Mouse (Mus musculus) hindbrain, embryonic 14.5 days (tissue): ENCODE results near the gene Gm6509. TPM values are rescaled to one million over a fixed set of nuclear protein-coding genes. Genes with fewer than 3 reads are reported as not detected.
"Not testable (repeated sequence)": the region's sequence is repeated elsewhere in the genome, so short reads cannot be mapped to it uniquely, and the experiment has no call there.

Experiments
- ATAC-seq: fragments of 200-750 bp; cut with Nextera tagmentation; 2 replicates; pipeline ENCODE4 v1.8.0; 2017; ENCODE audit warnings: moderate number of reproducible peaks, mild to moderate bottlenecking, moderate TSS enrichment, moderate library complexity; ENCODE audit not compliant: low FRiP score
- DNase-seq: peaks from one replicate; pipeline ENCODE4 v3.0.0-alpha.2; 2015; ENCODE audit warnings: low spot score
- H3K27ac ChIP-seq: fragments of 300-500 bp; sonication (generic); 2 replicates; pipeline ENCODE4 v1.5.1; 2014; ENCODE audit warnings: mild to moderate bottlenecking, moderate library complexity
- H3K27me3 ChIP-seq: fragments of 300-500 bp; sonication (generic); 2 replicates; pipeline ENCODE4 v1.6.1; 2014; ENCODE audit warnings: mild to moderate bottlenecking, low read length, mixed read lengths; ENCODE audit not compliant: control insufficient read depth, insufficient read depth
- H3K36me3 ChIP-seq: fragments of 300-500 bp; sonication (generic); replicated peaks from 2 replicates; pipeline ENCODE4 v1.6.1; 2014; ENCODE audit not compliant: control insufficient read depth, insufficient read depth
- H3K4me1 ChIP-seq: fragments of 300-500 bp; sonication (generic); replicated peaks from 2 replicates; pipeline ENCODE4 v1.6.1; 2014; ENCODE audit warnings: antibody characterized with exemption, low read length, mixed read lengths; ENCODE audit not compliant: control insufficient read depth, insufficient read depth
- H3K4me2 ChIP-seq: fragments of 300-500 bp; sonication (generic); replicated peaks from 2 replicates; pipeline ENCODE4 v1.6.1; 2014; ENCODE audit warnings: mild to moderate bottlenecking, moderate library complexity
- H3K4me3 ChIP-seq: fragments of 300-500 bp; sonication (generic); replicated peaks from 2 replicates; pipeline ENCODE4 v1.5.1; 2014; ENCODE audit warnings: mild to moderate bottlenecking, low read length
- H3K9ac ChIP-seq: fragments of 300-500 bp; sonication (generic); 2 replicates; pipeline ENCODE4 v1.6.1; 2014
- H3K9me3 ChIP-seq: fragments of 300-500 bp; sonication (generic); 2 replicates; pipeline ENCODE4 v1.6.1; 2016; ENCODE audit warnings: low read length; ENCODE audit not compliant: control insufficient read depth
- WGBS: fragments of 180-500 bp; shearing (Covaris S2); extraction: QIAGEN DNeasy Blood & Tissue Kit; methylation state at CpG from one replicate; pipeline ENCODE4 v1.1.7; 2014; 5-methylcytosine and 5-hydroxymethylcytosine counted together
- polyA plus RNA-seq: library from polyadenylated mRNA; unstranded; fragments of >200 nt; fragmentation: Nextera tagmentation; extraction: Ambion mirVana; gene quantifications from 2 replicates; pipeline ENCODE4 v1.2.1, GENCODE M21; 2014

Gm6509 gene
- not detected in 2 replicates for polyA plus RNA-seq

DNA sequence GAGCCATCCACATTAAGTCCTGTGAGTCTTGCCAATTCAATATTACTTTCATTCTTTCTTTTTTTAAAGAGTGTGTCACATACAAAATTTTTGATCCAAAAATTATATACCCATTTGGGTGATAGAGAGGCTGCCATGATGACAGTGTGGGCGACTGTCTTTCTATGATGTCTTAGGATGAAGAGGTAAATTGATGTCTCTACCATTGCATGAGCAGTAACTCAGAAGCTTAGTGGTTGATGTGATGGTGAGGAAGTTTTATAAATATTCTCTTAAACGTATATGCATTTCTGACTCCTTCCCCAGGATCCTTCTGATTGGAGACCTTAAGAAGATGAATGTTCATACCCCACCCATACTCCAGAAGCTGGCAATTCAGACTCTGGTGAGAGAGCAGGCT is at the start of gene Gm6509:
Gene Gm6509 (plus strand): TSS at position 301 of the 400 bp plus-strand sequence.
- H3K4me3 ChIP-seq, H3K9ac ChIP-seq, H3K27me3 ChIP-seq, H3K36me3 ChIP-seq, H3K27ac ChIP-seq, H3K9me3 ChIP-seq, H3K4me1 ChIP-seq, ATAC-seq, H3K4me2 ChIP-seq, DNase-seq: not testable (repeated sequence)
- WGBS, result no CpG with 5 or more reads among the region's 2 CpGs

DNA sequence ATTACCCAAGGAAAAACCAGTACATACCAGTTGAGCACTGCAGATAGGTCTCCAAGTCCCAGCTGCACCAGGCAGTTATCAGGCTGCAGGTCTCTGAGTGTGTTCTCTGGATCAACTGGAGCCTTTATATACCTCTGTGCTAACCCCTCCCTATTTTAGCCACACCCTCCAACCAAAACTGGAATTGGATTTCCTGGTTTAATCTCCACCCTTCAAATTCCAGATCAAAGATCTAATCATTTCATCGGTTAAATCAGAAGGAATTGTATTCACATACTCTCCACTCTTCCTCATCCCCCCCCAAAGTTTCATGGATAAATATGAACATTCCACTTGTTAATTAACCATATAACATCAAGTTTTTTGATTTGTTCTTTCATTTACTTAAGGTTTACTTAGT is 7.5 kb upstream of the Gm6509 start, which contains the start of gene Gm3147:
Gene Gm3147 (minus strand): TSS at position 101 of the 400 bp plus-strand sequence.
- H3K9ac ChIP-seq, H3K36me3 ChIP-seq, ATAC-seq, H3K27ac ChIP-seq, H3K4me3 ChIP-seq, H3K4me1 ChIP-seq, H3K4me2 ChIP-seq, DNase-seq, H3K9me3 ChIP-seq, H3K27me3 ChIP-seq: not testable (repeated sequence)
- WGBS, result no CpG with 5 or more reads among the region's 1 CpGs

DNA sequence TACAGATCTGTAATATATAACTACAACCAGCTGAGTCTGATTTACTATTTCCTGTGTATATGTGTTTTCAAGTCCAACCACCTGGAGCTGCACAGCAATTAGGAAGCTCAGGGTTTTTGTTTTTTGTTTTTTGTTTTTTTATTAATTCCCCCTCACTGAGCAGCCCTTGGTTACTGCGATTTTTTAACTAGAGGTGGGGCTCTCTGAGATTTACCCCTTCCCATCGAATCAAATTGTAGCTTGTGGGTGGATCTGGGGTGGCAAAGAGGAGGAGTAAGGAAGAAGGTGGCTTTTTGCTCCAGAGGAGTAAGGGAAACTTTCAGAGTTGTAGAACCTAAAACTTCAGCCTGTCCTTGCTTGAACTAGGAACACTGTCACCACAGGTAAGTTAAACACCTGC is 24.3 kb downstream of the Gm6509 start, which contains the start of gene Gm6205:
Gene Gm6205 (plus strand): TSS at position 301 of the 400 bp plus-strand sequence.
- H3K4me1 ChIP-seq, H3K27me3 ChIP-seq, ATAC-seq, H3K4me2 ChIP-seq, H3K36me3 ChIP-seq, H3K27ac ChIP-seq, DNase-seq, H3K9ac ChIP-seq, H3K9me3 ChIP-seq, H3K4me3 ChIP-seq: not testable (repeated sequence)
- WGBS, result no CpG with 5 or more reads among the region's 2 CpGs

Other genes starting within 250 kb of the Gm6509 start
- not detected in 2 replicates for gene Gm7682, start 178.2 kb upstream of the Gm6509 start, polyA plus RNA-seq
- not detected in 2 replicates for gene Gm3139, start 97.7 kb upstream of the Gm6509 start, polyA plus RNA-seq
- not detected in 2 replicates for gene Gm3147, start 7.6 kb upstream of the Gm6509 start, polyA plus RNA-seq
- not detected in 2 replicates for gene Gm6205, start 24.4 kb downstream of the Gm6509 start, polyA plus RNA-seq
- gene Gm3183, start 241.5 kb downstream of the Gm6509 start, polyA plus RNA-seq, result not detected in 2 replicates